Mouse (Mus musculus) embryonic fibroblast, embryonic 13.5 days (primary cell): Measurements from ENCODE around the gene Anapc2.

ENCODE experiments used
- CTCF ChIP-seq: IDR thresholded peaks from 2 replicates; pipeline ENCODE4 v1.5.1; 2011; ENCODE audit warnings: mild to moderate bottlenecking, control low read depth, low read length, moderate library complexity, borderline replicate concordance; ENCODE audit not compliant: insufficient read depth
- POLR2A ChIP-seq: IDR thresholded peaks from 2 replicates; pipeline ENCODE4 v1.6.1; 2011; ENCODE audit warnings: low read depth, mild to moderate bottlenecking, control low read depth, low read length, moderate library complexity

GRCm38 (mm10) chr2:25303931-25304656, 31.8 kb downstream of the Anapc2 start:
- TF ChIP-seq CTCF (no peak), POLR2A (no peak)
